ENCODE assay signal across 15 mouse cellular contexts in the genomic region with DNA sequence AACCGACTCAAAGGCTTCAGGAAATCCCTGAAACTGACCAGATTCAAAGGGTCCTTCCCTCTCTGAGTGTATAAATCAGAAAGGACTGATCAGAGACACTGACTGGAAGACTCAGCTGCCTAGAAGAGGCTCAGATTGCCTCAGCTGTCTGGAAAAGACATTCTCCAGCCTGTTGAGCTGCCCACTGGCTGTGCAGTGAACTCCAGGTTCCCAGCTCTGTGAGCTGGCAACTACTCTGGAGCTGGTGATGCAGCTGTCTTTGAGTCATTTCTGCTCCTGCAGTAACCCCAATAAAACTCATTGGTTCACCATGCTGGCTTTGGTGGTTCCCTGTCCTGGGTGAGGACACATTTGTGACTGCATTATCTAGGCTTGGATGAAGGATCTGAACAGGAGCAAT.
"Had no signal": no experiment of that assay in that cellular context is flagged by ENCODE, and none has a peak within 500 bp of the region (broad histone marks: within the 10 kb centered on the region; RNA-seq: fewer than 3 reads in every experiment).

No protein-coding gene starts in this region.

- H3K36me3 ChIP-seq: neural tube, embryonic 12.5 days; neural tube, embryonic 13.5 days; neural tube, embryonic 15.5 days; stomach, embryonic 15.5 days had no signal

- H3K27ac ChIP-seq: neural tube, embryonic 12.5 days; neural tube, embryonic 13.5 days; neural tube, embryonic 15.5 days; stomach, embryonic 15.5 days had no signal

- H3K4me2 ChIP-seq: neural tube, embryonic 12.5 days; neural tube, embryonic 13.5 days; neural tube, embryonic 15.5 days; stomach, embryonic 15.5 days had no signal

- DNase-seq: retina, postnatal 1 day; right cerebral cortex, adult 18-20 months; right cerebral cortex, postnatal 14 days; right cerebral cortex, postnatal 25 days; right cerebral cortex, postnatal 4 days; thymus, adult 18-20 months; thymus, adult 2 months; thymus, postnatal 14 days; thymus, postnatal 25 days; thymus, postnatal 36 days; thymus, postnatal 4 days had no signal

- H3K4me3 ChIP-seq: neural tube, embryonic 12.5 days; neural tube, embryonic 13.5 days; neural tube, embryonic 15.5 days; stomach, embryonic 15.5 days had no signal

- H3K9ac ChIP-seq: neural tube, embryonic 12.5 days; neural tube, embryonic 13.5 days; neural tube, embryonic 15.5 days; stomach, embryonic 15.5 days had no signal

- H3K9me3 ChIP-seq: neural tube, embryonic 12.5 days; neural tube, embryonic 13.5 days; neural tube, embryonic 15.5 days; stomach, embryonic 15.5 days had no signal

- H3K27me3 ChIP-seq: neural tube, embryonic 12.5 days; neural tube, embryonic 13.5 days; neural tube, embryonic 15.5 days; stomach, embryonic 15.5 days had no signal
